Comparison of ENCODE assay signal across 30 mouse cellular contexts in genomic region chr19:47971066-47971465, GRCm38 (mm10). TPM values are rescaled to one million over a fixed set of nuclear protein-coding genes. Genes with fewer than 3 reads are reported as not detected.
A peak's percentile ranks its signal among the peaks of the same experiment; 100 is the strongest.
DNase-seq lines count a peak whose midpoint lies in the region; ATAC-seq and TF ChIP-seq lines count a peak whose summit lies in the region.
"Had no signal": no experiment of that assay in that cellular context is flagged by ENCODE, and none has a peak within 500 bp of the region (broad histone marks: within the 10 kb centered on the region; RNA-seq: fewer than 3 reads in every experiment).

No protein-coding gene starts in this region.

- H3K4me1 ChIP-seq in kidney, adult 2 months (ENCODE audit: control insufficient read depth, insufficient read depth, low read length), result no peaks in the 10 kb centered on the region
- H3K4me1 ChIP-seq in kidney, embryonic 16.5 days (ENCODE audit: insufficient read depth, low read length), result no peaks in the 10 kb centered on the region
- H3K4me1 ChIP-seq: embryonic facial prominence, embryonic 10.5 days; embryonic facial prominence, embryonic 13.5 days; heart, embryonic 12.5 days; heart, embryonic 15.5 days had no signal

- TF ChIP-seq CTCF in kidney, adult 2 months (conservative IDR thresholded peaks at IDR 0.05; ENCODE audit: insufficient read depth, insufficient read length, low read depth, low read length), result no peak
- TF ChIP-seq CTCF in brain, embryonic 14.5 days (IDR thresholded peaks at IDR 0.05; ENCODE audit: borderline replicate concordance, extremely low read depth, insufficient read depth, insufficient read length), result no peak

- 42% methylated on average over 8 of the region's 8 CpGs for WGBS in kidney, adult 2 months
- 73% methylated on average over 8 of the region's 8 CpGs for WGBS in kidney, embryonic 16.5 days

- H3K9me3 ChIP-seq in kidney, embryonic 16.5 days (ENCODE audit: low read length), result no peaks in the 10 kb centered on the region
- H3K9me3 ChIP-seq: embryonic facial prominence, embryonic 10.5 days; embryonic facial prominence, embryonic 13.5 days; forebrain, embryonic 10.5 days; forebrain, embryonic 13.5 days; heart, embryonic 12.5 days; heart, embryonic 15.5 days had no signal

- peak; percentile 42; the same call in 1 of the 2 replicates for ATAC-seq in kidney, embryonic 16.5 days (ENCODE audit: low FRiP score, low TSS enrichment)
- ATAC-seq: CD4-positive, CD25-positive, alpha-beta regulatory T cell, adult 4 months; forebrain, embryonic 13.5 days; forebrain, embryonic 16.5 days; hindbrain, postnatal 0 days had no signal

- H3K4me2 ChIP-seq in kidney, embryonic 16.5 days (replicated peaks; ENCODE audit: low read depth, low read length), result no peak overlapping the region
- H3K4me2 ChIP-seq: embryonic facial prominence, embryonic 13.5 days; forebrain, embryonic 13.5 days; heart, embryonic 12.5 days; heart, embryonic 15.5 days; hindbrain, embryonic 14.5 days had no signal

- TF ChIP-seq POLR2A in kidney, adult 2 months (IDR thresholded peaks at IDR 0.05; ENCODE audit: low read depth, low read length), result no peak
- no peak for TF ChIP-seq POLR2A in brain, embryonic 14.5 days (IDR thresholded peaks at IDR 0.05; ENCODE audit: borderline replicate concordance, extremely low read depth, insufficient read depth, insufficient read length, poor library complexity, severe bottlenecking)

- H3K4me3 ChIP-seq in kidney, adult 2 months (ENCODE audit: insufficient read depth, low read depth, low read length), result no peak overlapping the region
- no peak overlapping the region for H3K4me3 ChIP-seq in kidney, embryonic 16.5 days (ENCODE audit: low read length)
- H3K4me3 ChIP-seq: embryonic facial prominence, embryonic 10.5 days; embryonic facial prominence, embryonic 13.5 days; erythroblast, embryonic 14.5 days; forebrain, embryonic 10.5 days; forebrain, embryonic 13.5 days; gastrocnemius, adult 2 months; heart, embryonic 12.5 days; heart, embryonic 15.5 days had no signal

- H3K9ac ChIP-seq in kidney, embryonic 16.5 days (replicated peaks; ENCODE audit: low read length), result no peak overlapping the region
- H3K9ac ChIP-seq: embryonic facial prominence, embryonic 13.5 days; forebrain, embryonic 13.5 days; heart, embryonic 12.5 days; heart, embryonic 15.5 days; hindbrain, embryonic 14.5 days had no signal

- H3K27me3 ChIP-seq in kidney, adult 2 months (replicated peaks; ENCODE audit: control insufficient read depth, insufficient read depth, low read length), result no peaks in the 10 kb centered on the region
- H3K27me3 ChIP-seq in kidney, embryonic 16.5 days (ENCODE audit: insufficient read depth, low read length), result no peaks in the 10 kb centered on the region
- H3K27me3 ChIP-seq: embryonic facial prominence, embryonic 13.5 days; forebrain, embryonic 13.5 days had no signal

- H3K36me3 ChIP-seq in kidney, adult 2 months (ENCODE audit: control insufficient read depth, insufficient read depth, low read length), result no peaks in the 10 kb centered on the region
- H3K36me3 ChIP-seq in kidney, embryonic 16.5 days (ENCODE audit: insufficient read depth, low read length), result no peaks in the 10 kb centered on the region
- H3K36me3 ChIP-seq: embryonic facial prominence, embryonic 10.5 days; embryonic facial prominence, embryonic 13.5 days; forebrain, embryonic 10.5 days; heart, embryonic 12.5 days; heart, embryonic 15.5 days had no signal

- no peak overlapping the region for H3K27ac ChIP-seq in kidney, adult 2 months (ENCODE audit: insufficient read depth, low read depth, low read length)
- H3K27ac ChIP-seq in kidney, embryonic 16.5 days (ENCODE audit: low read length), result no peak overlapping the region
- H3K27ac ChIP-seq: embryonic facial prominence, embryonic 10.5 days; embryonic facial prominence, embryonic 13.5 days; forebrain, embryonic 10.5 days; forebrain, embryonic 13.5 days; gastrocnemius, adult 2 months; heart, embryonic 15.5 days; hindbrain, embryonic 14.5 days; hindbrain, postnatal 0 days had no signal

- peak; percentile 53 for DNase-seq in kidney, adult 2 months
- no peak for DNase-seq in kidney, adult 11 months
- DNase-seq in kidney, postnatal 25 days, result no peak
- DNase-seq in brain, embryonic 14.5 days (ENCODE audit: low read depth), result peak; percentile 52
- peak; percentile 7 for DNase-seq in fat pad, adult 2 months (ENCODE audit: extremely low read depth, low read depth, low spot score)
- DNase-seq: adrenal gland, adult 2 months; adrenal gland, postnatal 14 days; cerebellum, adult 11-12 months; cerebellum, adult 8-10 months; cerebellum, postnatal 10 days; cerebellum, postnatal 36 days; embryo, embryonic 11 days; gastrocnemius, adult 2 months; gastrocnemius, postnatal 14 days; heart, adult 18-20 months; heart, postnatal 10 days; heart, postnatal 4 days had no signal

RNA-seq across cellular contexts. Expression of gene Cfap58, which starts 33.6 kb away (rescaled TPM):
- polyA plus RNA-seq in kidney, adult 2 months (2012; rRNA removed), result 0.05 TPM in 1 of 2 replicates, not detected in the other
- 0.06 TPM in 2 replicates for polyA plus RNA-seq in kidney, embryonic 16.5 days (2015; fragmentation: Nextera tagmentation; extraction: Ambion mirVana)
- 0.15 and 0.62 TPM in 2 replicates for polyA plus RNA-seq in brain, embryonic 14.5 days (2012; rRNA removed)
- polyA plus RNA-seq: adrenal gland, adult 2 months; C2C12; CD4-positive, CD25-positive, alpha-beta regulatory T cell, adult 4 months; embryonic facial prominence, embryonic 10.5 days; erythroblast, embryonic 14.5 days; forebrain, embryonic 10.5 days; heart, embryonic 12.5 days had no signal

RNA-seq across cellular contexts. Expression of gene Itprip, which starts 52.0 kb away (rescaled TPM):
- 6.4 and 8.0 TPM in 2 replicates for polyA plus RNA-seq in kidney, adult 2 months (2012; rRNA removed)
- 20.5 and 21.0 TPM in 2 replicates for polyA plus RNA-seq in kidney, embryonic 16.5 days (2015; fragmentation: Nextera tagmentation; extraction: Ambion mirVana)
- polyA plus RNA-seq in brain, embryonic 14.5 days (2012; rRNA removed), result 6.1 and 6.2 TPM in 2 replicates

RNA-seq across cellular contexts. Expression of gene Cfap43, which starts 52.0 kb away (rescaled TPM):
- polyA plus RNA-seq in kidney, adult 2 months (2012; rRNA removed), result 0.12 TPM in 1 of 2 replicates, not detected in the other
- 0.04 and 0.05 TPM in 2 replicates for polyA plus RNA-seq in kidney, embryonic 16.5 days (2015; fragmentation: Nextera tagmentation; extraction: Ambion mirVana)
- polyA plus RNA-seq in brain, embryonic 14.5 days (2012; rRNA removed), result 1.00 and 2.6 TPM in 2 replicates
- polyA plus RNA-seq: adrenal gland, adult 2 months; erythroblast, embryonic 14.5 days had no signal

Comparison
In these comparisons a context has a peak if more than half of its experiments do, and no peak if none do; other contexts are left out.
1. DNase-seq: peak in kidney, adult 2 months (single experiment), brain, embryonic 14.5 days (single experiment) and fat pad, adult 2 months (single experiment); none in kidney, adult 11 months (single experiment) and kidney, postnatal 25 days (0 of 2).